Mouse (Mus musculus) forebrain, embryonic 13.5 days (tissue): ENCODE measurements around the gene Trpc5. TPM values are rescaled to one million over a fixed set of nuclear protein-coding genes. Genes with fewer than 3 reads are reported as not detected.

Experiments used
- ATAC-seq: fragments of 200-750 bp; cut with Nextera tagmentation; 2 replicates; pipeline ENCODE4 v1.8.0; 2017
- H3K27ac ChIP-seq: fragments of 300-500 bp; sonication (generic); 2 replicates; pipeline ENCODE4 v1.5.1; 2015; ENCODE audit warnings: inconsistent platforms, mild to moderate bottlenecking, moderate library complexity
- H3K27me3 ChIP-seq: fragments of 300-500 bp; sonication (generic); 2 replicates; pipeline ENCODE4 v1.6.1; 2015; ENCODE audit warnings: mild to moderate bottlenecking, inconsistent platforms
- H3K36me3 ChIP-seq: fragments of 300-500 bp; sonication (generic); 2 replicates; pipeline ENCODE4 v1.6.1; 2015; ENCODE audit warnings: mild to moderate bottlenecking, inconsistent platforms; ENCODE audit not compliant: poor library complexity, severe bottlenecking
- H3K4me1 ChIP-seq: fragments of 300-500 bp; sonication (generic); 2 replicates; pipeline ENCODE4 v1.6.1; 2015; ENCODE audit warnings: inconsistent platforms
- H3K4me2 ChIP-seq: fragments of 300-500 bp; sonication (generic); 2 replicates; pipeline ENCODE4 v1.6.1; 2015; ENCODE audit warnings: inconsistent platforms, mild to moderate bottlenecking, moderate library complexity
- H3K4me3 ChIP-seq: fragments of 300-500 bp; sonication (generic); 2 replicates; pipeline ENCODE4 v1.5.1; 2015; ENCODE audit warnings: mild to moderate bottlenecking, inconsistent platforms
- H3K9ac ChIP-seq: fragments of 300-500 bp; sonication (generic); 2 replicates; pipeline ENCODE4 v1.6.1; 2015; ENCODE audit warnings: mild to moderate bottlenecking, inconsistent platforms
- H3K9me3 ChIP-seq: fragments of 300-500 bp; sonication (generic); replicated peaks from 2 replicates; pipeline ENCODE4 v1.6.1; 2016; ENCODE audit warnings: inconsistent platforms
- WGBS: fragments of 180-500 bp; shearing (Covaris S2); methylation state at CpG from one replicate; pipeline ENCODE4 v1.1.7; 2015; 5-methylcytosine and 5-hydroxymethylcytosine counted together
- polyA plus RNA-seq: library from polyadenylated mRNA; unstranded; fragments of >200 nt; fragmentation: Nextera tagmentation; extraction: Ambion mirVana; gene quantifications from 2 replicates; pipeline ENCODE4 v1.2.1, GENCODE M21; 2015

Gene Trpc5
- polyA plus RNA-seq = 0.30 and 0.49 TPM in 2 replicates

DNA sequence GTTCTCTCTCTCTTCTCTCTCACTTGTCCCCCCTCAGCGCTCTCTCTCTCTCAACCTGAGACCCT is at the start of gene Trpc5:
TSS of gene Trpc5 (minus strand) at position 39 of the 65 bp plus-strand sequence.
- Histone ChIP-seq H3K9me3 (no peaks in the 10 kb centered on the region), H3K27me3 (peaks cover 19% of the 10 kb centered on the region; the same call in 1 of the 2 replicates), H3K4me1 (no peaks in the 10 kb centered on the region), H3K36me3 (no peaks in the 10 kb centered on the region), H3K9ac (peak within 1 kb of the TSS; percentile 56), H3K4me2 (peak within 1 kb of the TSS; percentile 71), H3K27ac (no peak within 1 kb of the TSS), H3K4me3 (peak within 1 kb of the TSS; percentile 45)
- WGBS = 17% methylated on average over 1 of the region's 1 CpGs
- ATAC-seq = no peak

DNA sequence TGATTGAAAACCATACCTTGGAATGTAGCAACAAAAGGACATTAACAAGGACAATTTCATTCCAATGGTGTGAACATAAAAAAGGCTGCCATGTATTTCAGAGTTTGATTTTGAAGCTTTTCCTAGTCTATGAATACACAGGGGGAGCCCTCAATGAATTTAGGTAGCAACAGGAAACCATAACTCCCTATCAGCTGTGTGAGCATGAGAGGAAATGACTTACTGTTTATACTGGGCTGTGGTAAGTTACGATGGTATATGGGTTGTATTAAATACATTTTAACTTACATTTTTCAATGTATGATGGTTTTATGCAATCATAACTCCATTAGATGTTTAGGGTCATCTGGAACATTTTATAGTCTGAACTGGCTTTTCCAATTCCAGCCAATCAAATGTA is 28.4 kb upstream of the Trpc5 start:
- no peak overlapping the region for H3K9ac ChIP-seq
- no peaks in the 10 kb centered on the region for H3K9me3 ChIP-seq
- WGBS = 93% methylated on average over 1 of the region's 1 CpGs
- H3K27ac ChIP-seq = no peak overlapping the region
- no peaks in the 10 kb centered on the region for H3K36me3 ChIP-seq
- no peak overlapping the region for H3K4me3 ChIP-seq
- no peaks in the 10 kb centered on the region for H3K4me1 ChIP-seq
- no peak for ATAC-seq
- H3K27me3 ChIP-seq = no peaks in the 10 kb centered on the region
- H3K4me2 ChIP-seq = no peak overlapping the region

DNA sequence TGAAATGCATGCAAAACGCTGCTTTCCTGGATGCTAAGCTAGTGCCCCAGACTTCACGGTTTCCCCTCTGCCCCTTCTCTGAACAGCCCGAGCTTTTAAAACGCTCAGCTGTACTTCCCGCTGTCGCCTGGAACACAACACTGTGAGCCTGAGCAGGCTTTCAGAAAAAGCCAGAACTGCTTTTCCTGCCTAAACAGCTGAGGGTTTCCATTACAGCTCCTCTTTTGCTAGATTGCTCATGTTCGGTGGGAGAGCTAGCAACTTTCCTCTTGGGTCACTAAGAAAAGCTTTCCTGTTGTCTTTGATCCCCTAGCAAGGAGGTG is 1.8 kb upstream of the Trpc5 start:
- Histone ChIP-seq H3K4me2 (peak overlapping the region; percentile 71), H3K9ac (no peak overlapping the region), H3K36me3 (no peaks in the 10 kb centered on the region), H3K4me1 (no peaks in the 10 kb centered on the region), H3K27me3 (peaks cover 19% of the 10 kb centered on the region; the same call in 1 of the 2 replicates), H3K27ac (no peak overlapping the region), H3K4me3 (peak overlapping the region; percentile 45; the same call in 1 of the 2 replicates), H3K9me3 (no peaks in the 10 kb centered on the region)
- WGBS = 32% methylated on average over 7 of the region's 7 CpGs
- no peak for ATAC-seq

DNA sequence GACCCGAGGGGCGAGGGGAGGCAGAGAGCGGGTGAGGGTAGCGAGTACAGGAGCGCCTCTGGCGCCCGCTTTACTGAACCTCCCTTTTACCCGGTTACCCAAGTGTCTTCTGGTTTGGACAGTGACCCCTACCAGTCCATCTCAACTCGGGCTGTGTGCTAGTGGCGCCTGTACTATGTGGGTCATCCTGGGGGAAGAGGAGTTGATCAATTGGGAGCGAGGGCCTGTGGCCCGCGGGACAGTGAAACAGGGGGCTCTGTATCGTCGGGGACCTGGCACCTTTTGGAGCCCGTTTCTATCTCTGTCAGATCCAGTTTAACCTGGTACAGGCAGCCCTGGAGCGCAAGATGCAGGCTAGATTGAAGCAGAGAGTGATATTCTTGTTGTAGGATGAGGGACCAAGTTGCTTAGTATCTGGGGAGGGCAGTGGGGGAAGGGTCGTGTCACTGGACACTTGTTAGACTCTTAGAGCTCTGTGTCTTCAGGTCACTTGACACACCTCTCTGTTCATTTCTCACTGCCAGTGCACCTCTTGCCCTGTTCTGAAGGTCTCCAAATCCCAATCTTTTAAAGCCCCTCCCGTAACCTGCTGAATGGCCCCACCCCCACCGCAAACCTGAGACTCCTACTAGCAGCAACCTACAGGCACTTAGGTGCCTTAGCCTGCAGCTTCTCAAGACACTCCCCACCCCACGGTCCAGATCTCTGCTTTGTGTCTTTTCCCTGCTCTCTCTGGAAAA is 1.3 kb upstream of the Trpc5 start:
- Histone ChIP-seq H3K9ac (peak overlapping the region; percentile 56), H3K36me3 (no peaks in the 10 kb centered on the region), H3K9me3 (no peaks in the 10 kb centered on the region), H3K4me3 (peak overlapping the region; percentile 45), H3K4me2 (peak overlapping the region; percentile 71), H3K27me3 (peaks cover 19% of the 10 kb centered on the region; the same call in 1 of the 2 replicates), H3K4me1 (no peaks in the 10 kb centered on the region), H3K27ac (no peak overlapping the region)
- ATAC-seq = peak; percentile 83
- WGBS = 22% methylated on average over 19 of the region's 21 CpGs

DNA sequence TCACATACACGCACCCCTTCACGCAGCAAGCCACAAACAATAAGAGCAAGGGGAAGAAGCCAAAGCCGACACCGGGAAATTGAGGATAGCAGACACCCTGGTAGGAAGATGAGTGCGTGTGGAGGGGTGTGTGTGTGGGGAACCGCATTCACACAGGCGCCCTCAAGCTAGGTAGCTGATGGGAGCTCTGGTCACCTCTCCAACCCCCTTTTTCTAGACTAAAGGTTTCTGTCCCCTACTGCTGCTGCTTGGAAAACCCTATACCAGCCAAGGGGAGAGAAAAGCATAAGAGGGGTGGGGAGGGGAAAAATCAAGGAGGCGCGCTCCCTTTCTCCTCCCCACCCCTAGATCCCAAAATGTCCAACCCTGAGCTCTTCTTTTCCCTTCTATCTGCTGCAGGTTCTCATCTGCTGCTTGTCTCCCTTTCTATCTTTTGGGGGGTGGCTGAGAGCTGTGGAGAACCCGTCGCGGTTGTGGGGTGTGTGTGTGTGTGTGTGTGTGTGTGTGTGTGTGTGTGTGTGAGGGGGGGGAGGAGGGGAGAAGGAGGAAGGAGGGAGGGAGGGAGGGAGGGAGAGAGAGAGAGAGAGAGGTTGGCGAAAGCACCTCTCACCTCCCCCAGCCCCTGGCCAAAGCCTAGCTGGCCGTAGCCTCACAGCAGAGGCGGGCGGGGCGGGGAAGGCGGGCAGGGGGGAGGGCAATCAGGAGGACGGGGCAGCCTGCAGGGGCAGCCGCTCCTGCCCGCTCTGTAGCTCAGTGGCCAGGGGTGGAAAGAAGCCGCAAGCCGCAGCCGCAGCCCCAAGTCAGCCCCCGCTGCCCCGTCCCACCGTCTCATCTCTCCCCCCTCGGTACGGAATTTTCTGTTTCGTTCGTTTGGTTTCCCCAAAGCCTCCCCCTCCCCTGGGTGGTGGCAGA is 483 bp upstream of the Trpc5 start, which contains the start of gene Rtl4:
TSS of gene Rtl4 (plus strand) at position 701 of the 912 bp plus-strand sequence.
- peak; percentile 82 for ATAC-seq

DNA sequence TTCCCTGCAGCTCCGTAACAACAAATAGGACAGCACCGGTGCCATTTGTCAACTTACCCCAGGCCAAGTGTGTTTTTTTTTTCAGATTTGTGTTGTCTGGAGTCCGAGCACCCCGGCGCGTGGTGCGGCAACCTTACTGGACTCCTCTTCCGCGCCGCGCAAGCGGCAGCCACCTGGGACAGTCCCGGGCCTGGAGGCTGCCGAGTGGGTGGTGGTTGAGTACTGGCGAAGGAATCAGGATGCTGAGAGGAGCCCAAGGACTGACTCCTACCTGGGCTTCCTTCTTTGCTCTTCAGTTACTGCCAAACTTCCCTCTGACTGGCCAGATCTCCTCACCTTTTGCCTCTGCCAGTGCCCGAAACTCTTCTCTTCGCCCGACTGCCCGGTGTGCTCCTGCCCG is 238 bp downstream of the Trpc5 start:
- no peaks in the 10 kb centered on the region for H3K9me3 ChIP-seq
- H3K4me1 ChIP-seq = no peaks in the 10 kb centered on the region
- no peak overlapping the region for H3K27ac ChIP-seq
- no peak overlapping the region for H3K9ac ChIP-seq
- no peak for ATAC-seq
- H3K4me2 ChIP-seq = peak overlapping the region; percentile 71
- 21% methylated on average over 20 of the region's 20 CpGs for WGBS
- H3K4me3 ChIP-seq = peak overlapping the region; percentile 45
- peaks cover 19% of the 10 kb centered on the region; the same call in 1 of the 2 replicates for H3K27me3 ChIP-seq
- H3K36me3 ChIP-seq = no peaks in the 10 kb centered on the region

More for the DNA sequence above, 483 bp upstream of the Trpc5 start, which contains the start of gene Rtl4:
- peaks cover 19% of the 10 kb centered on the region; the same call in 1 of the 2 replicates for H3K27me3 ChIP-seq
- no peak within 1 kb of the TSS for H3K27ac ChIP-seq
- peak within 1 kb of the TSS; percentile 45 for H3K4me3 ChIP-seq
- WGBS = 25% methylated on average over 10 of the region's 31 CpGs
- H3K4me2 ChIP-seq = peak within 1 kb of the TSS; percentile 71
- no peaks in the 10 kb centered on the region for H3K36me3 ChIP-seq
- H3K9me3 ChIP-seq = no peaks in the 10 kb centered on the region
- H3K4me1 ChIP-seq = no peaks in the 10 kb centered on the region
- H3K9ac ChIP-seq = peak within 1 kb of the TSS; percentile 56

DNA sequence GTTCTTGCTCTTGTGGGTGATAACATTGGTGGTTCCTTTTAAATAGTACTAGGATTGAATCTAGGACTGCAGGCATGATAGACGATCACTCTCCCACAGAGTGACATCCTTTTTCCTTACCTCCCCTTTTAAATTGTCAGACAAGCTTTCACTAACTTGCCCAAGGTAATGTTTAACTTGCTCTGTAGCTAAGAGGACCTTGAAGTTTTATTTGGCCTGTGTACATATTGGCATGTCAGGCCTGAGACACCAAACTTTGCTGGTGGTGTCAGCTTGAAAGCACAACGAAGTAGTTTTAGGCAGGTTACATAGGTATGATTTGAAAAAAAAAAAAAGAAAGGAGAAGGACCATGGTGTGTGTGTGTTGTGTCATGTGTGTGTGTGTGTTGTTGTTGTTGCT is 35.8 kb downstream of the Trpc5 start:
- no peaks in the 10 kb centered on the region for H3K27me3 ChIP-seq
- ATAC-seq = no peak
- no peaks in the 10 kb centered on the region for H3K9me3 ChIP-seq
- no peaks in the 10 kb centered on the region for H3K36me3 ChIP-seq
- no peaks in the 10 kb centered on the region for H3K4me1 ChIP-seq
- H3K27ac ChIP-seq = no peak overlapping the region
- H3K9ac ChIP-seq = no peak overlapping the region
- 88% methylated on average over 2 of the region's 2 CpGs for WGBS
- no peak overlapping the region for H3K4me2 ChIP-seq
- H3K4me3 ChIP-seq = no peak overlapping the region

DNA sequence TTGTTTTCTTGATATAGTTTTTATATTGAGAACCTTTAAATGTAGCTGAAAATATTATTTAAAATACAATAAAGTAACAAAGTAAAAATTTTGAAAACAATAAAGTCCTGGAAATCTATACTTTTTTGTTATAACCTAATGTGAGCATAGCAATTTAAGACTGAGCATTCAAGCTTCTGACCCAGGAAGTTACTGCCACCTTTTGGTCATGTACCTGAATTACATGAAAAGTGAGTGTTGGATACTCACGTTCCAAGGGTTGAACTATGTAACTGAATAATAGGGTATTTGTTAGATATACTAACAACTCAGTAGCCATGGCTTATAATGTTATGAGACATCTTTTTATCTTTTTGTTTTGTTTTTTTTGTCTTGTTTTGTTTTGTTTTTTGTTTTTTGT is 42.6 kb downstream of the Trpc5 start:
- 34% methylated on average over 1 of the region's 1 CpGs for WGBS
- no peaks in the 10 kb centered on the region for H3K36me3 ChIP-seq
- H3K27me3 ChIP-seq = no peaks in the 10 kb centered on the region
- H3K9me3 ChIP-seq = no peaks in the 10 kb centered on the region
- no peak overlapping the region for H3K27ac ChIP-seq
- H3K4me2 ChIP-seq = no peak overlapping the region
- no peak overlapping the region for H3K9ac ChIP-seq
- no peaks in the 10 kb centered on the region for H3K4me1 ChIP-seq
- H3K4me3 ChIP-seq = no peak overlapping the region
- no peak for ATAC-seq

DNA sequence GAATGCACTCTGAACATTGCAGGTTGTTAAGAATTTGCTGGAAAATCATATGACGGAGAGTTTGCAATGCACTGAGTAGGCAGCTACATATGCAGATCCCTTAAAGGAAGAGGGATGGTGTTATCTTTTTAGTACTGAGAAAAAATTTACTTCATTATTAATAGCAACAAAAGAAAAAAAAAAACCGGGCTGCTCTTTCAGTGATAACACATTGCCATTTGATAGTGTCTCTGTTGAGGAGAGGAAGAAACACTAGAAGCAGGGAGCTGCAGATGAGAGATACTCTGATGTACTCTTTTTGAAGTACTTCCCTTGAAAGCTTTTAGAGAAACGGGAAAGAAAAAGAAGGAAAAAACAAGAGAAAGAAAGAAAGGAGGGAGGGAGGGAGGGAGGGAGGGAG is 43.2 kb downstream of the Trpc5 start:
- no peaks in the 10 kb centered on the region for H3K36me3 ChIP-seq
- 85% methylated on average over 2 of the region's 3 CpGs for WGBS
- no peaks in the 10 kb centered on the region for H3K27me3 ChIP-seq

DNA sequence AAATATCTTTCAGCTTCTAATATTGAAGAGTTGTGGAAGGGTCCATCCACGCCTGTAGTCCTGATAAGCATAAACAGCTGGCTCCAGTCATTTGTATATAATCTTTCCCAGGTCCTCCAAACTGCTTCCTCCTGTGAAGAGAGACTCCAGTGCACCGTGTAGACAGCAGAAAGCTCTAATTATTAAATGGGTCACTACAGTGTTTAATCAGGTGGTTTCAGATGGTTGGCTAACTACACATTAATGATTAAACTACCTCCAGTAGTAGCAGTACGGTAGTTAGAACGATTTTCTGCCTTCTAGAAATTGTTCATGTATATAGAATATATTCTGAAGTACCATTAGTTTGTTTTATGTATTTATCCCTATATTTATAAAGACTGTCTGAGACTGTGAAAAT is 75.2 kb downstream of the Trpc5 start:
- WGBS = 74% methylated on average over 4 of the region's 4 CpGs

More for the DNA sequence above, 43.2 kb downstream of the Trpc5 start:
- ATAC-seq = no peak
- Histone ChIP-seq H3K4me1 (no peaks in the 10 kb centered on the region), H3K27ac (no peak overlapping the region), H3K4me3 (no peak overlapping the region), H3K4me2 (no peak overlapping the region), H3K9ac (no peak overlapping the region), H3K9me3 (no peaks in the 10 kb centered on the region)

DNA sequence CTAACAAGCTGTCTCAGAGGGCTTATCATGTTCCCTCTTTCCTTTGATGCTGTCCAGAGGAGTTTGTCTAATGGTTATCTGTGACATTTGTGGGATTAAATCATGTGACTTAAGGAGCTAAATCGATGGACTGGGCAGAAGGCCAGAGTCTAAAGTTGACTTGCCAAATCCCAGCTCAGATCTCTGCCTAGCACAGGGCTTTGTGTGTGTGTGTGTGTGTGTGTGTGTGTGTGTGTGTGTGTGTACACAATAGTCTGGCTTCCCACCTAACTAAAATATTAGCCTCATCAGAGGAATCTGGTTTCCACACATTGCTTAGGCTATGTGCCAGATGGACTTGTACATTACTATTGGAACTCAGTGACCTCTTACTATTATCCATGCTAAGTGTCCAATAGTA is 151.5 kb downstream of the Trpc5 start:
- no peak overlapping the region for H3K4me3 ChIP-seq
- H3K36me3 ChIP-seq = no peaks in the 10 kb centered on the region
- no peak overlapping the region for H3K27ac ChIP-seq
- H3K9me3 ChIP-seq = no peaks in the 10 kb centered on the region
- no peaks in the 10 kb centered on the region for H3K4me1 ChIP-seq
- no peak overlapping the region for H3K4me2 ChIP-seq
- H3K27me3 ChIP-seq = no peaks in the 10 kb centered on the region
- ATAC-seq = no peak
- no peak overlapping the region for H3K9ac ChIP-seq
- 23% methylated on average over 1 of the region's 1 CpGs for WGBS

More for the DNA sequence above, 75.2 kb downstream of the Trpc5 start:
- Histone ChIP-seq H3K36me3 (no peaks in the 10 kb centered on the region), H3K9ac (no peak overlapping the region), H3K4me1 (no peaks in the 10 kb centered on the region), H3K27ac (no peak overlapping the region), H3K9me3 (no peaks in the 10 kb centered on the region), H3K27me3 (no peaks in the 10 kb centered on the region), H3K4me2 (no peak overlapping the region), H3K4me3 (no peak overlapping the region)
- no peak for ATAC-seq

DNA sequence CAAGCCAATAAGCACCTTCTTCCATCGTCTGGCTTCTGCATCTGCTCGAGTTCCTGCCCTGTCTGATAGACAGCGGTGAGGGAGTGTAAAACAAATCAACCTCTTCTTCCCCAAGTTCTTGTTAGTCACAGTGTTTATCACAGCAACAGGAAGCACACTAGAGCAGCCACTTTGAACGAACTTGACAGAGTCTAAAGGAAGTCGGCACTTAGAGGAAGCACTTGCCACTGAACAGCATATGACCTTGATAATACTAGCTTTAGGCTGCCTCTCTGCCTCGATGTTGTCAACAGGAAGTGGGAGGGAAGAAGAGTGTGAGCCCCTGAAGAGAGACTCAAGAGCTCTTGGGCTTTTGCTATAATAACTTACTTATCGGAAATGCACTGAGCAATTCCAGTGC is 161.9 kb downstream of the Trpc5 start:
- ATAC-seq = no peak
- no peak overlapping the region for H3K4me3 ChIP-seq
- H3K27me3 ChIP-seq = no peaks in the 10 kb centered on the region
- no peak overlapping the region for H3K4me2 ChIP-seq
- H3K4me1 ChIP-seq = no peaks in the 10 kb centered on the region
- no peaks in the 10 kb centered on the region for H3K36me3 ChIP-seq
- H3K27ac ChIP-seq = no peak overlapping the region
- WGBS = 85% methylated on average over 7 of the region's 7 CpGs
- no peak overlapping the region for H3K9ac ChIP-seq
- no peaks in the 10 kb centered on the region for H3K9me3 ChIP-seq
